Mouse (Mus musculus): ENCODE data around the gene Ppp2r1a. TPM values are rescaled to one million over a fixed set of nuclear protein-coding genes. Genes with fewer than 3 reads are reported as not detected.
A peak's percentile ranks its signal among the peaks of the same experiment; 100 is the strongest.

The Ppp2r1a gene
- polyA plus RNA-seq, 1 experiment from 2014 or later, result 340 TPM

GRCm38 (mm10) chr17:21008382-21009331, 63.5 kb downstream of the Ppp2r1a start, which contains the start of gene Zfp160:
Gene Zfp160, plus strand, starts transcription at chr17:21008903.
- peak within 1 kb of the TSS; percentile 64 for H3K4me2 ChIP-seq
- no peaks in the 10 kb centered on the region for H3K9me3 ChIP-seq
- H3K4me1 ChIP-seq, result peaks cover 9% of the 10 kb centered on the region
- no peaks in the 10 kb centered on the region for H3K27me3 ChIP-seq
- H3K36me3 ChIP-seq, result peaks cover 16% of the 10 kb centered on the region
- peak within 1 kb of the TSS; percentile 85 for H3K9ac ChIP-seq
- 5% methylated on average over 36 of the region's 36 CpGs for WGBS
- peak; percentile 94 for ATAC-seq (ENCODE audit: insufficient number of reproducible peaks, low FRiP score, low TSS enrichment, low read depth)
- H3K4me3 ChIP-seq, result peak within 1 kb of the TSS; percentile 79
- H3K27ac ChIP-seq, result peak within 1 kb of the TSS; percentile 94

- peaks cover 19% of the 10 kb centered on the region for H3K36me3 ChIP-seq
- peak overlapping the region; percentile 85 for H3K9ac ChIP-seq
- H3K4me2 ChIP-seq, result peak overlapping the region; percentile 64
- peak overlapping the region; percentile 94 for H3K27ac ChIP-seq
- H3K4me1 ChIP-seq, result peaks cover 9% of the 10 kb centered on the region
- peak overlapping the region; percentile 79 for H3K4me3 ChIP-seq
- no peak for ATAC-seq (ENCODE audit: insufficient number of reproducible peaks, low FRiP score, low TSS enrichment, low read depth)
- 18% methylated on average over 1 of the region's 1 CpGs for WGBS
- H3K27me3 ChIP-seq, result no peaks in the 10 kb centered on the region
- H3K9me3 ChIP-seq, result no peaks in the 10 kb centered on the region
Observed at GRCm38 (mm10) chr17:21009726-21010125, 64.6 kb downstream of the Ppp2r1a start.

Other genes starting within 250 kb of the Ppp2r1a start
- gene Vmn1r227, start 215.5 kb upstream of the Ppp2r1a start, polyA plus RNA-seq (2015; fragmentation: Nextera tagmentation; extraction: Ambion mirVana), result not detected in 2 replicates
- not detected in 2 replicates for gene Vmn1r228, start 159.2 kb upstream of the Ppp2r1a start, polyA plus RNA-seq (2015; fragmentation: Nextera tagmentation; extraction: Ambion mirVana)
- gene Vmn1r229, start 133.8 kb upstream of the Ppp2r1a start, polyA plus RNA-seq (2015; fragmentation: Nextera tagmentation; extraction: Ambion mirVana), result not detected in 2 replicates
- not detected in 2 replicates for gene Vmn1r230, start 104.9 kb upstream of the Ppp2r1a start, polyA plus RNA-seq (2015; fragmentation: Nextera tagmentation; extraction: Ambion mirVana)
- not detected in 2 replicates for gene Vmn1r231, start 40.2 kb upstream of the Ppp2r1a start, polyA plus RNA-seq (2015; fragmentation: Nextera tagmentation; extraction: Ambion mirVana)
- gene Vmn1r232, start 25.6 kb upstream of the Ppp2r1a start, polyA plus RNA-seq (2015; fragmentation: Nextera tagmentation; extraction: Ambion mirVana), result not detected in 2 replicates
- not detected in 2 replicates for gene Vmn1r233, start 51.2 kb downstream of the Ppp2r1a start, polyA plus RNA-seq (2015; fragmentation: Nextera tagmentation; extraction: Ambion mirVana)
- gene Zfp160, start 63.6 kb downstream of the Ppp2r1a start, polyA plus RNA-seq (2015; fragmentation: Nextera tagmentation; extraction: Ambion mirVana), result 14.7 and 16.6 TPM in 2 replicates